ENCODE assay signal across 9 mouse cellular contexts in the genomic region with DNA sequence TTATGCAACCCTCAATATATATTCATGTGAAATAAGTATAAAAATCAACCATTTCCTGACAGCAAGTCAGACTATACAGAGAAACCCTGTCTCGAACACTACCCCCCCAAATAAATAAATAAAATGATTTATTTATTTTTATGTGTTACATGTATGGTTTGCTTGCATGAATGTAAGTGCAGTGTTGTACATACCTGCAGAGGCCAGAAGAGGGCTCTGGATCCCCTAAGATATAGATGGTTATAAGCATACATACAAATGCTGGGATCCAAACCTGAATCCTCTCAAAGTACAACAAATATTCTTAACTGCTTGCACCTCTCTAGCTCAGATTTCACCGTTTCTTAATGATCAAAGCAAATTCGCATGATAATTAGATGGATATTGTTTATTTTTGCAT. TPM values are rescaled to one million over a fixed set of nuclear protein-coding genes. Genes with fewer than 3 reads are reported as not detected.
DNase-seq lines count a peak whose midpoint lies in the region; ATAC-seq and TF ChIP-seq lines count a peak whose summit lies in the region.
"Had no signal": no experiment of that assay in that cellular context is flagged by ENCODE, and none has a peak within 500 bp of the region (broad histone marks: within the 10 kb centered on the region; RNA-seq: fewer than 3 reads in every experiment).

No protein-coding gene starts in this region.

- peaks cover 7% of the 10 kb centered on the region for H3K36me3 ChIP-seq in forebrain, embryonic 16.5 days (ENCODE audit: control insufficient read depth, insufficient read depth)
- peaks cover 13% of the 10 kb centered on the region for H3K36me3 ChIP-seq in forebrain, embryonic 12.5 days (replicated peaks)
- H3K36me3 ChIP-seq in liver, embryonic 14.5 days (replicated peaks; ENCODE audit: control insufficient read depth, insufficient read depth, low read depth) = no peaks in the 10 kb centered on the region; the same call in 1 of the 2 replicates
- H3K36me3 ChIP-seq in liver, embryonic 11.5 days (ENCODE audit: control insufficient read depth, insufficient read depth, low read length) = peaks cover 8% of the 10 kb centered on the region; the same call in 1 of the 2 replicates

- no peak overlapping the region for H3K27ac ChIP-seq in forebrain, embryonic 16.5 days (ENCODE audit: low read length)
- no peak overlapping the region for H3K27ac ChIP-seq in forebrain, embryonic 12.5 days
- no peak overlapping the region for H3K27ac ChIP-seq in liver, embryonic 14.5 days
- no peak overlapping the region for H3K27ac ChIP-seq in liver, embryonic 11.5 days (ENCODE audit: low read depth, low read length)
- H3K27ac ChIP-seq: heart, embryonic 15.5 days had no signal

- no peaks in the 10 kb centered on the region for H3K9me3 ChIP-seq in forebrain, embryonic 16.5 days (ENCODE audit: control insufficient read depth, low read length)
- H3K9me3 ChIP-seq in forebrain, embryonic 12.5 days = no peaks in the 10 kb centered on the region
- no peaks in the 10 kb centered on the region for H3K9me3 ChIP-seq in liver, embryonic 14.5 days (ENCODE audit: control insufficient read depth, low read length)
- no peaks in the 10 kb centered on the region for H3K9me3 ChIP-seq in liver, embryonic 11.5 days (ENCODE audit: control insufficient read depth, low read length)
- H3K9me3 ChIP-seq: heart, embryonic 15.5 days had no signal

- H3K9ac ChIP-seq in forebrain, embryonic 16.5 days (replicated peaks; ENCODE audit: low read depth, low read length) = no peak overlapping the region
- H3K9ac ChIP-seq in forebrain, embryonic 12.5 days = no peak overlapping the region
- H3K9ac ChIP-seq in liver, embryonic 14.5 days (replicated peaks) = no peak overlapping the region
- no peak overlapping the region for H3K9ac ChIP-seq in liver, embryonic 11.5 days (ENCODE audit: low read depth, low read length)
- H3K9ac ChIP-seq: heart, embryonic 15.5 days had no signal

- no peak overlapping the region for H3K4me3 ChIP-seq in forebrain, embryonic 16.5 days (replicated peaks; ENCODE audit: low read length)
- H3K4me3 ChIP-seq in forebrain, embryonic 12.5 days (replicated peaks) = no peak overlapping the region
- no peak overlapping the region for H3K4me3 ChIP-seq in liver, embryonic 14.5 days (ENCODE audit: insufficient read depth in 1 of 2, low read depth in 2 of 2, low read length in 2 of 2)
- H3K4me3 ChIP-seq in liver, embryonic 11.5 days (ENCODE audit: low read depth, low read length) = no peak overlapping the region
- H3K4me3 ChIP-seq: heart, embryonic 15.5 days had no signal

- no peak for TF ChIP-seq EP300 in liver, embryonic 14.5 days (IDR thresholded peaks at IDR 0.05; ENCODE audit: low read depth)

- no peaks in the 10 kb centered on the region for H3K27me3 ChIP-seq in forebrain, embryonic 16.5 days (replicated peaks; ENCODE audit: control insufficient read depth, insufficient read depth, low read length)
- no peaks in the 10 kb centered on the region for H3K27me3 ChIP-seq in forebrain, embryonic 12.5 days
- H3K27me3 ChIP-seq in liver, embryonic 14.5 days (ENCODE audit: control insufficient read depth, insufficient read depth, low read length) = no peaks in the 10 kb centered on the region
- H3K27me3 ChIP-seq in liver, embryonic 11.5 days (replicated peaks; ENCODE audit: control insufficient read depth, insufficient read depth, low read length) = no peaks in the 10 kb centered on the region
- H3K27me3 ChIP-seq: heart, embryonic 15.5 days had no signal

- no peaks in the 10 kb centered on the region for H3K4me1 ChIP-seq in forebrain, embryonic 16.5 days (replicated peaks; ENCODE audit: control insufficient read depth, insufficient read depth, low read length)
- H3K4me1 ChIP-seq in forebrain, embryonic 12.5 days = no peaks in the 10 kb centered on the region
- H3K4me1 ChIP-seq in liver, embryonic 14.5 days (replicated peaks; ENCODE audit: control insufficient read depth in 2 of 2, insufficient read depth in 2 of 2, low read length in 1 of 2) = no peaks in the 10 kb centered on the region
- no peaks in the 10 kb centered on the region for H3K4me1 ChIP-seq in liver, embryonic 11.5 days (replicated peaks; ENCODE audit: control insufficient read depth, insufficient read depth, low read length)

- ATAC-seq in forebrain, embryonic 16.5 days = peak; percentile 55; the same call in 1 of the 2 replicates
- ATAC-seq in forebrain, embryonic 12.5 days (ENCODE audit: low FRiP score) = no peak
- no peak for ATAC-seq in liver, embryonic 14.5 days (ENCODE audit: insufficient read depth)
- ATAC-seq in liver, embryonic 11.5 days (replicated peaks; ENCODE audit: low FRiP score) = no peak

- no peak overlapping the region for H3K4me2 ChIP-seq in forebrain, embryonic 16.5 days (ENCODE audit: low read length)
- no peak overlapping the region for H3K4me2 ChIP-seq in forebrain, embryonic 12.5 days
- no peak overlapping the region for H3K4me2 ChIP-seq in liver, embryonic 14.5 days (ENCODE audit: low read depth)
- H3K4me2 ChIP-seq in liver, embryonic 11.5 days = no peak overlapping the region
- H3K4me2 ChIP-seq: heart, embryonic 15.5 days had no signal

- 62% methylated on average over 3 of the region's 3 CpGs for WGBS in forebrain, embryonic 16.5 days
- WGBS in forebrain, embryonic 12.5 days = 68% methylated on average over 3 of the region's 3 CpGs
- whole genome bisulfite sequencing in liver, embryonic 14.5 days (ENCODE audit: insufficient replicate concordance) = 71% methylated on average over 3 of the region's 3 CpGs
- 78% methylated on average over 3 of the region's 3 CpGs for WGBS in liver, embryonic 11.5 days

- peak; percentile 43; the same call in 1 of the 2 replicates for TF ChIP-seq CTCF in liver, embryonic 14.5 days (IDR thresholded peaks at IDR 0.05; ENCODE audit: low read depth)

- peak in 1 of 3 experiments; percentile 7 for DNase-seq in liver, embryonic 14.5 days (ENCODE audit: low read depth in 3 of 3, low spot score in 3 of 3)
- DNase-seq in liver, embryonic 11.5 days (ENCODE audit: low spot score) = no peak
- DNase-seq in c-Kit-positive CD71-positive TER-119-positive erythroid progenitor cells, embryonic 14.5 days (ENCODE audit: low spot score) = peak; percentile 10
- peak; percentile 44 for DNase-seq in induced T-regulatory cell, adult 2 months (ENCODE audit: low read depth)
- peak; percentile 56 to 59 for DNase-seq in right cerebral cortex, postnatal 10 days (ENCODE audit: low spot score in 2 of 2)
- DNase-seq in adrenal gland, adult 18-20 months (ENCODE audit: low spot score in 2 of 2) = no peak

RNA-seq across cellular contexts. Expression of a gene that starts 51.5 kb away (rescaled TPM):
- 24.7 and 31.4 TPM in 2 replicates for polyA plus RNA-seq in forebrain, embryonic 16.5 days (2015; fragmentation: Nextera tagmentation; extraction: Ambion mirVana)
- polyA plus RNA-seq in forebrain, embryonic 12.5 days (2016; fragmentation: Nextera tagmentation; extraction: Ambion mirVana) = 11.0 and 13.9 TPM in 2 replicates
- 0.31 and 0.35 TPM in 2 replicates for polyA plus RNA-seq in liver, embryonic 14.5 days (2012; rRNA removed)
- polyA plus RNA-seq in liver, embryonic 14.5 days (2014; fragmentation: Nextera tagmentation; extraction: Ambion mirVana) = 0.06 and 0.13 TPM in 2 replicates
- 0.40 and 1.5 TPM in 2 replicates for polyA plus RNA-seq in liver, embryonic 11.5 days (2014; fragmentation: Nextera tagmentation; extraction: Ambion mirVana)
- 10 to 100 TPM; 11.4 to 12.4 TPM for total RNA-seq in adrenal gland, adult 18-20 months (2021)

RNA-seq across cellular contexts. Expression of a gene that starts 55.0 kb away (rescaled TPM):
- 19.1 and 22.5 TPM in 2 replicates for polyA plus RNA-seq in forebrain, embryonic 16.5 days (2015; fragmentation: Nextera tagmentation; extraction: Ambion mirVana)
- polyA plus RNA-seq in forebrain, embryonic 12.5 days (2016; fragmentation: Nextera tagmentation; extraction: Ambion mirVana) = 15.4 and 18.5 TPM in 2 replicates
- polyA plus RNA-seq in liver, embryonic 14.5 days (2012; rRNA removed) = 3.1 and 3.4 TPM in 2 replicates
- polyA plus RNA-seq in liver, embryonic 14.5 days (2014; fragmentation: Nextera tagmentation; extraction: Ambion mirVana) = 4.2 and 4.8 TPM in 2 replicates
- polyA plus RNA-seq in liver, embryonic 11.5 days (2014; fragmentation: Nextera tagmentation; extraction: Ambion mirVana) = 12.4 and 13.7 TPM in 2 replicates
- 10 to 100 TPM; 14.9 to 16.9 TPM for total RNA-seq in adrenal gland, adult 18-20 months (2021)

RNA-seq across cellular contexts. Expression of a gene that starts 58.6 kb away (rescaled TPM):
- 122 and 125 TPM in 2 replicates for polyA plus RNA-seq in forebrain, embryonic 16.5 days (2015; fragmentation: Nextera tagmentation; extraction: Ambion mirVana)
- polyA plus RNA-seq in forebrain, embryonic 12.5 days (2016; fragmentation: Nextera tagmentation; extraction: Ambion mirVana) = 95.7 and 110 TPM in 2 replicates
- 10.5 and 11.7 TPM in 2 replicates for polyA plus RNA-seq in liver, embryonic 14.5 days (2012; rRNA removed)
- polyA plus RNA-seq in liver, embryonic 14.5 days (2014; fragmentation: Nextera tagmentation; extraction: Ambion mirVana) = 20.9 and 22.3 TPM in 2 replicates
- 52.2 and 56.3 TPM in 2 replicates for polyA plus RNA-seq in liver, embryonic 11.5 days (2014; fragmentation: Nextera tagmentation; extraction: Ambion mirVana)
- total RNA-seq in adrenal gland, adult 18-20 months (2021) = 100 to 1,000 TPM in 1 of 2 experiments, 10 to 100 TPM in 1; 91.9 to 108 TPM

Comparison
In these comparisons a context has a peak if more than half of its experiments do, and no peak if none do; other contexts are left out.
1. DNase-seq: peak in c-Kit-positive CD71-positive TER-119-positive erythroid progenitor cells, embryonic 14.5 days (single experiment), induced T-regulatory cell, adult 2 months (single experiment) and right cerebral cortex, postnatal 10 days (2 of 2); none in liver, embryonic 11.5 days (single experiment) and adrenal gland, adult 18-20 months (0 of 2).